Mouse (Mus musculus) kidney, adult 2 months (tissue): ENCODE results near the gene Ptprn2. TPM values are rescaled to one million over a fixed set of nuclear protein-coding genes. Genes with fewer than 3 reads are reported as not detected.
"Not testable (repeated sequence)": the region's sequence is repeated elsewhere in the genome, so short reads cannot be mapped to it uniquely, and the experiment has no call there.

Experiments
- DNase-seq: peaks from one replicate; pipeline ENCODE4 v3.0.0; 2021
- H3K27ac ChIP-seq: fragments of 200-500 bp; 2 replicates; pipeline ENCODE4 v1.5.1; 2012; ENCODE audit warnings: low read depth, low read length, control low read depth, inconsistent platforms; ENCODE audit not compliant: insufficient read depth
- H3K27me3 ChIP-seq: fragments of 200-500 bp; replicated peaks from 2 replicates; pipeline ENCODE4 v1.6.1; 2012; ENCODE audit warnings: mild to moderate bottlenecking, moderate library complexity, low read length, inconsistent platforms; ENCODE audit not compliant: control insufficient read depth, insufficient read depth
- H3K36me3 ChIP-seq: fragments of 200-500 bp; 2 replicates; pipeline ENCODE4 v1.6.1; 2012; ENCODE audit warnings: mild to moderate bottlenecking, moderate library complexity, low read length, inconsistent platforms; ENCODE audit not compliant: control insufficient read depth, insufficient read depth
- H3K4me1 ChIP-seq: fragments of 200-500 bp; 2 replicates; pipeline ENCODE4 v1.6.1; 2011; ENCODE audit warnings: low read length; ENCODE audit not compliant: control insufficient read depth, insufficient read depth
- H3K4me3 ChIP-seq: fragments of 200-500 bp; 2 replicates; pipeline ENCODE4 v1.5.1; 2011; ENCODE audit warnings: mild to moderate bottlenecking, low read depth, low read length, control low read depth; ENCODE audit not compliant: insufficient read depth
- CTCF ChIP-seq: fragments of 200-500 bp; conservative IDR thresholded peaks from 2 replicates; pipeline ENCODE4 v1.5.1; 2011; ENCODE audit warnings: low read depth, mild to moderate bottlenecking, control low read depth, low read length, moderate library complexity, mixed read lengths; ENCODE audit not compliant: insufficient read depth, insufficient read length
- POLR2A ChIP-seq: fragments of 200-500 bp; IDR thresholded peaks from one replicate; pipeline ENCODE4 v1.6.1; 2011; ENCODE audit warnings: low read depth, low read length, control low read depth
- WGBS: fragments of 180-500 bp; shearing (Covaris S2); methylation state at CpG from one replicate; pipeline ENCODE4 v1.1.7; 2018; 5-methylcytosine and 5-hydroxymethylcytosine counted together
- polyA plus RNA-seq: library from polyadenylated mRNA; depleted of rRNA; stranded (reverse); fragments of >200 nt; gene quantifications from 2 replicates; pipeline ENCODE4 v1.2.3, GENCODE M21; 2012

The Ptprn2 gene
- polyA plus RNA-seq, 1 experiment, result 0.91 TPM

DNA sequence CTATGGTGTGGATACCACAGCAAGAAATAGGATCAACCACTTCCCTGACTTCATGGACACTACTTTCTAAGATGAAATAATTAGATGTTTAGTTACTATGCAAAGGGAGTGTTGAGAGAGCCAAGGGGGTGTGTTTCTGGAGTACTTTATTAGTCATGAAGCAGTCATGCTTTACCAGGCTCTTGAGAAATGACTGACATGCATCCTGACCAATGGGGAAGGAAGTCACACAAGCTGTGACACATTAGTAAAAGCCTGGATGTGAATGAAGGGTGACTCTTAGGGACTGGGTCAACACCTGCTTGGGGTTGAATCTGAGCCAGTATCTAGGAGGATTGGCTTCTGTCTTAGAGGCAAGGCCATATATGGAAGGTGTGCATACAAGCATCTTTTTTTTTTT lies 67.8 kb downstream of the Ptprn2 start:
- H3K4me1 ChIP-seq, result no peaks in the 10 kb centered on the region
- H3K4me3 ChIP-seq, result no peak overlapping the region
- H3K36me3 ChIP-seq, result no peaks in the 10 kb centered on the region
- DNase-seq, result no peak
- no peak overlapping the region for H3K27ac ChIP-seq
- no peak for TF ChIP-seq CTCF
- no peak for TF ChIP-seq POLR2A
- H3K27me3 ChIP-seq, result no peaks in the 10 kb centered on the region

- no peak for DNase-seq
- Histone ChIP-seq H3K27ac (no peak overlapping the region), H3K4me1 (no peaks in the 10 kb centered on the region), H3K36me3 (no peaks in the 10 kb centered on the region), H3K27me3 (no peaks in the 10 kb centered on the region), H3K4me3 (no peak overlapping the region)
- WGBS, result 75% methylated on average over 4 of the region's 4 CpGs
- TF ChIP-seq CTCF, result no peak
- no peak for TF ChIP-seq POLR2A
Observed at GRCm38 (mm10) chr12:116555964-116556363, 70.4 kb downstream of the Ptprn2 start.

GRCm38 (mm10) chr12:116564441-116564840 lies 78.9 kb downstream of the Ptprn2 start:
- Histone ChIP-seq H3K4me1 (no peaks in the 10 kb centered on the region), H3K4me3 (no peak overlapping the region), H3K27me3 (no peaks in the 10 kb centered on the region), H3K27ac (no peak overlapping the region), H3K36me3 (no peaks in the 10 kb centered on the region)
- DNase-seq, result no peak
- 31% methylated on average over 8 of the region's 8 CpGs for WGBS
- TF ChIP-seq CTCF (no peak), POLR2A (no peak)

DNA sequence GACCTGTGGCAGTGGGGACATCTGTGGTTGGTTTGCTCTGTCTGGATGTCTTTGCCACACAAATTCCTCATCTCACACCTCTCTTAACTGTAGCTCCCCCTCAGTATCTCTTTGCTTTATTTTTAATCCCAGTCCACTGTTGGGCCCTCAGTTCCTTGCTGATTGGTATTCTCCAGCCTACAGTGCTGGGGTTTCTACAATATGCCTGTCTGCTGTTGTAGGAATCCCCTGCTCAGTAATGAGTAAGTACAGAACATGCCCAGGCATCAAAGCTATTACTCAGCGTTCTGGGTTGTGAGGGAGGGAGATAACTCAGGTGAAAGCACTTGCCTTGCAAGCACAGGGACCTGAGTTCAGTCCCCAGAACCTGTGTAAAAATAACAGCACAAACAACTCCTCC lies 81.2 kb downstream of the Ptprn2 start:
- 68% methylated on average over 1 of the region's 1 CpGs for WGBS
- Histone ChIP-seq H3K4me3 (no peak overlapping the region), H3K36me3 (no peaks in the 10 kb centered on the region), H3K4me1 (no peaks in the 10 kb centered on the region), H3K27me3 (no peaks in the 10 kb centered on the region), H3K27ac (no peak overlapping the region)
- TF ChIP-seq CTCF (no peak), POLR2A (no peak)
- DNase-seq, result no peak

- Histone ChIP-seq H3K27ac (no peak overlapping the region), H3K27me3 (no peaks in the 10 kb centered on the region), H3K4me1 (no peaks in the 10 kb centered on the region), H3K36me3 (no peaks in the 10 kb centered on the region), H3K4me3 (no peak overlapping the region)
- no peak for TF ChIP-seq CTCF
- TF ChIP-seq POLR2A, result no peak
- WGBS, result 80% methylated on average over 2 of the region's 2 CpGs
- DNase-seq, result no peak
Observed at GRCm38 (mm10) chr12:116567170-116567569, 81.7 kb downstream of the Ptprn2 start.

GRCm38 (mm10) chr12:116569568-116569967 lies 84.0 kb downstream of the Ptprn2 start:
- H3K36me3 ChIP-seq, result no peaks in the 10 kb centered on the region
- no peak for TF ChIP-seq CTCF
- TF ChIP-seq POLR2A, result no peak
- no peak overlapping the region for H3K27ac ChIP-seq
- no peaks in the 10 kb centered on the region for H3K27me3 ChIP-seq
- peaks cover 4% of the 10 kb centered on the region for H3K4me1 ChIP-seq
- no peak for DNase-seq
- WGBS, result 85% methylated on average over 1 of the region's 1 CpGs
- no peak overlapping the region for H3K4me3 ChIP-seq

- WGBS, result 39% methylated on average over 5 of the region's 5 CpGs
- peak overlapping the region; percentile 77 for H3K27ac ChIP-seq
- peaks cover 7% of the 10 kb centered on the region for H3K4me1 ChIP-seq
- no peak overlapping the region for H3K4me3 ChIP-seq
- TF ChIP-seq CTCF, result no peak
- no peak for TF ChIP-seq POLR2A
- no peaks in the 10 kb centered on the region for H3K36me3 ChIP-seq
- no peaks in the 10 kb centered on the region for H3K27me3 ChIP-seq
- peak; percentile 33 for DNase-seq
Observed at GRCm38 (mm10) chr12:116574102-116574501, 88.6 kb downstream of the Ptprn2 start.

DNA sequence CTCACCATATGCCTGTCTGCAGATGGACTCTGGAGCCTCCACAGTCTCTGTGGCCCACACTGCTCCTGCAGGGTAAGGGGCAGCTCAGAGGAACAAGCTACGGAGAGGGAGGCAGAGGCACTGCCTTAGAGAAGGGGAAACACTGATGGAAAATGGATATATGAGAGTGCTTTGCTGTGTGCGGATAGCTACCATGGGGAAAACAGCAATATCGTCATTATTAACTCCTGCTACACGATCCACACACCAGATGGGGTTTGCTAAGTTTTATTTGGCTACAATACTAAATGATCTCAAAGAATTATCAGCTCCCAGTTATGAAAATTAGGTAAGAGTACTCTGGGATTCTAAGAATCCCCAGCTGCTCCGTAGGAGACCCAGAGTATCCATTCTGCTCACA lies 89.2 kb downstream of the Ptprn2 start:
- TF ChIP-seq CTCF, result no peak
- TF ChIP-seq POLR2A, result no peak
- 66% methylated on average over 5 of the region's 5 CpGs for WGBS
- Histone ChIP-seq H3K36me3 (no peaks in the 10 kb centered on the region), H3K4me1 (peaks cover 7% of the 10 kb centered on the region), H3K27me3 (no peaks in the 10 kb centered on the region), H3K27ac (peak overlapping the region; percentile 7; the same call in 1 of the 2 replicates), H3K4me3 (no peak overlapping the region)
- no peak for DNase-seq

- peaks cover 11% of the 10 kb centered on the region for H3K4me1 ChIP-seq
- DNase-seq, result peak; percentile 59
- WGBS, result 55% methylated on average over 1 of the region's 1 CpGs
- not testable (repeated sequence) for H3K4me3 ChIP-seq, H3K27me3 ChIP-seq, H3K36me3 ChIP-seq, H3K27ac ChIP-seq
Observed at GRCm38 (mm10) chr12:116577917-116578316, 92.4 kb downstream of the Ptprn2 start.
